Mouse (Mus musculus): ENCODE results near the gene A530064D06Rik.

GRCm38 (mm10) chr17:48212596-48212995 lies 45.5 kb upstream of the A530064D06Rik start:
- TF ChIP-seq CTCF (IDR thresholded peaks at IDR 0.05 in 2 of 3, conservative IDR thresholded peaks at IDR 0.05 in 1 of 3; ENCODE audit: control insufficient read depth in 1 of 3, insufficient read depth in 1 of 3, low read depth in 2 of 3, low read length in 3 of 3, poor library complexity in 1 of 3, severe bottlenecking in 1 of 3) (no peak), ZMIZ1 (IDR thresholded peaks at IDR 0.05; ENCODE audit: low read depth, low read length) (no peak), RCOR1 (IDR thresholded peaks at IDR 0.05; ENCODE audit: low read depth, low read length) (no peak), BHLHE40 (IDR thresholded peaks at IDR 0.05; ENCODE audit: borderline replicate concordance, low read depth, low read length) (no peak), POLR2A (IDR thresholded peaks at IDR 0.05; ENCODE audit: control insufficient read depth in 1 of 2, insufficient read depth in 1 of 2, low read depth in 1 of 2, low read length in 2 of 2, poor library complexity in 1 of 2) (no peak), MAX (IDR thresholded peaks at IDR 0.05; ENCODE audit: low read length) (no peak), MYB (IDR thresholded peaks at IDR 0.05; ENCODE audit: low read depth, low read length) (no peak), EP300 (IDR thresholded peaks at IDR 0.05; ENCODE audit: low read depth in 1 of 2, low read length in 2 of 2) (no peak)

Measured in MEL (cell line).